Mouse (Mus musculus) heart, embryonic 11.5 days (tissue): ENCODE measurements around the gene Cd300lf. TPM values are rescaled to one million over a fixed set of nuclear protein-coding genes. Genes with fewer than 3 reads are reported as not detected.

Experiments used
- ATAC-seq: fragments of 200-750 bp; cut with Nextera tagmentation; replicated peaks from 2 replicates; pipeline ENCODE4 v1.8.0; 2017; ENCODE audit warnings: moderate library complexity; ENCODE audit not compliant: insufficient number of reproducible peaks, low FRiP score, low TSS enrichment
- H3K27ac ChIP-seq: fragments of 300-500 bp; sonication (generic); 2 replicates; pipeline ENCODE4 v1.5.1; 2014; ENCODE audit warnings: mild to moderate bottlenecking, low read depth, low read length
- H3K27me3 ChIP-seq: fragments of 300-500 bp; sonication (generic); 2 replicates; pipeline ENCODE4 v1.6.1; 2014; ENCODE audit warnings: mild to moderate bottlenecking, low read length, mixed read lengths; ENCODE audit not compliant: control insufficient read depth, insufficient read depth
- H3K36me3 ChIP-seq: fragments of 300-500 bp; sonication (generic); 2 replicates; pipeline ENCODE4 v1.6.1; 2014; ENCODE audit warnings: mild to moderate bottlenecking, low read length, moderate library complexity, mixed read lengths; ENCODE audit not compliant: control insufficient read depth, insufficient read depth
- H3K4me1 ChIP-seq: fragments of 300-500 bp; sonication (generic); 2 replicates; pipeline ENCODE4 v1.6.1; 2014; ENCODE audit warnings: low read length; ENCODE audit not compliant: control insufficient read depth, insufficient read depth
- H3K4me2 ChIP-seq: fragments of 300-500 bp; sonication (generic); 2 replicates; pipeline ENCODE4 v1.6.1; 2014; ENCODE audit warnings: mild to moderate bottlenecking, moderate library complexity
- H3K4me3 ChIP-seq: fragments of 300-500 bp; sonication (generic); 2 replicates; pipeline ENCODE4 v1.5.1; 2014; ENCODE audit warnings: low read depth, low read length
- H3K9ac ChIP-seq: fragments of 300-500 bp; sonication (generic); 2 replicates; pipeline ENCODE4 v1.6.1; 2014; ENCODE audit warnings: mild to moderate bottlenecking, low read depth, low read length, moderate library complexity
- H3K9me3 ChIP-seq: fragments of 300-500 bp; sonication (generic); replicated peaks from 2 replicates; pipeline ENCODE4 v1.6.1; 2016; ENCODE audit warnings: low read length; ENCODE audit not compliant: control insufficient read depth
- WGBS: fragments of 180-500 bp; shearing (Covaris S2); extraction: QIAGEN DNeasy Blood & Tissue Kit; methylation state at CpG from one replicate; pipeline ENCODE4 v1.1.7; 2014; ENCODE audit not compliant: insufficient replicate concordance; 5-methylcytosine and 5-hydroxymethylcytosine counted together
- polyA plus RNA-seq: library from polyadenylated mRNA; unstranded; fragments of >200 nt; fragmentation: Nextera tagmentation; extraction: Ambion mirVana; gene quantifications from 2 replicates; pipeline ENCODE4 v1.2.1, GENCODE M21; 2014

The Cd300lf gene
- 0.19 and 0.20 TPM in 2 replicates for polyA plus RNA-seq

- no peak within 1 kb of the TSS for H3K4me3 ChIP-seq
- H3K9ac ChIP-seq: no peak within 1 kb of the TSS
- WGBS: 62% methylated on average over 8 of the region's 8 CpGs
- ATAC-seq: no peak
- no peaks in the 10 kb centered on the region for H3K27me3 ChIP-seq
- no peaks in the 10 kb centered on the region for H3K36me3 ChIP-seq
- H3K9me3 ChIP-seq: no peaks in the 10 kb centered on the region
- no peaks in the 10 kb centered on the region for H3K4me1 ChIP-seq
- H3K27ac ChIP-seq: no peak within 1 kb of the TSS
- H3K4me2 ChIP-seq: no peak within 1 kb of the TSS
These were observed at the start of gene Cd300lf for GRCm38 (mm10) chr11:115133800-115134199. Gene Cd300lf (minus strand): TSS chr11:115133992.

- no peak overlapping the region for H3K27ac ChIP-seq
- no peak for ATAC-seq
- 18% methylated on average over 12 of the region's 12 CpGs for WGBS
- H3K36me3 ChIP-seq: no peaks in the 10 kb centered on the region
- no peaks in the 10 kb centered on the region; the same call in 1 of the 2 replicates for H3K27me3 ChIP-seq
- H3K9ac ChIP-seq: no peak overlapping the region
- H3K4me3 ChIP-seq: no peak overlapping the region
- no peak overlapping the region for H3K4me2 ChIP-seq
- H3K9me3 ChIP-seq: no peaks in the 10 kb centered on the region
- H3K4me1 ChIP-seq: peaks cover 12% of the 10 kb centered on the region; the same call in 1 of the 2 replicates
These were observed 48.3 kb upstream of the Cd300lf start for GRCm38 (mm10) chr11:115181913-115182638.

- Histone ChIP-seq H3K4me2 (no peak overlapping the region), H3K4me1 (peaks cover 6% of the 10 kb centered on the region), H3K4me3 (no peak overlapping the region), H3K27ac (no peak overlapping the region), H3K27me3 (peaks cover 6% of the 10 kb centered on the region), H3K36me3 (no peaks in the 10 kb centered on the region), H3K9ac (no peak overlapping the region), H3K9me3 (no peaks in the 10 kb centered on the region)
- ATAC-seq: no peak
- WGBS: 75% methylated on average over 6 of the region's 6 CpGs
These were observed 46.1 kb upstream of the Cd300lf start for GRCm38 (mm10) chr11:115179881-115180280.

- Histone ChIP-seq H3K9ac (no peak overlapping the region), H3K4me3 (no peak overlapping the region), H3K4me1 (peaks cover 6% of the 10 kb centered on the region), H3K27ac (no peak overlapping the region), H3K9me3 (no peaks in the 10 kb centered on the region), H3K36me3 (no peaks in the 10 kb centered on the region), H3K27me3 (peaks cover 6% of the 10 kb centered on the region), H3K4me2 (no peak overlapping the region)
- ATAC-seq: no peak
- WGBS: 67% methylated on average over 6 of the region's 6 CpGs
These were observed 45.4 kb upstream of the Cd300lf start for GRCm38 (mm10) chr11:115179191-115179590.

GRCm38 (mm10) chr11:115178766-115179165, 45.0 kb upstream of the Cd300lf start:
- Histone ChIP-seq H3K27ac (no peak overlapping the region), H3K4me2 (no peak overlapping the region), H3K27me3 (peaks cover 6% of the 10 kb centered on the region), H3K36me3 (no peaks in the 10 kb centered on the region), H3K4me1 (peaks cover 10% of the 10 kb centered on the region), H3K9ac (no peak overlapping the region), H3K4me3 (no peak overlapping the region), H3K9me3 (no peaks in the 10 kb centered on the region)
- WGBS: 85% methylated on average over 2 of the region's 2 CpGs
- ATAC-seq: no peak

GRCm38 (mm10) chr11:115177559-115178195, 43.9 kb upstream of the Cd300lf start:
- no peaks in the 10 kb centered on the region for H3K9me3 ChIP-seq
- peak overlapping the region; percentile 39; the same call in 1 of the 2 replicates for H3K9ac ChIP-seq
- H3K4me1 ChIP-seq: peaks cover 20% of the 10 kb centered on the region
- H3K4me2 ChIP-seq: peak overlapping the region; percentile 2; the same call in 1 of the 2 replicates
- no peaks in the 10 kb centered on the region for H3K36me3 ChIP-seq
- H3K27me3 ChIP-seq: peaks cover 6% of the 10 kb centered on the region
- H3K27ac ChIP-seq: no peak overlapping the region
- 47% methylated on average over 10 of the region's 10 CpGs for WGBS
- H3K4me3 ChIP-seq: no peak overlapping the region
- ATAC-seq: no peak

- H3K9me3 ChIP-seq: no peaks in the 10 kb centered on the region
- no peak overlapping the region for H3K9ac ChIP-seq
- H3K4me3 ChIP-seq: no peak overlapping the region
- H3K36me3 ChIP-seq: no peaks in the 10 kb centered on the region
- peaks cover 6% of the 10 kb centered on the region for H3K27me3 ChIP-seq
- 66% methylated on average over 24 of the region's 24 CpGs for WGBS
- no peak overlapping the region for H3K27ac ChIP-seq
- H3K4me2 ChIP-seq: no peak overlapping the region
- ATAC-seq: no peak
- peaks cover 31% of the 10 kb centered on the region for H3K4me1 ChIP-seq
These were observed 42.8 kb upstream of the Cd300lf start for GRCm38 (mm10) chr11:115176399-115177190.

- H3K27ac ChIP-seq: no peak overlapping the region
These were observed 40.0 kb upstream of the Cd300lf start for GRCm38 (mm10) chr11:115173549-115174339.

More at GRCm38 (mm10) chr11:115173549-115174339, 40.0 kb upstream of the Cd300lf start:
- peaks cover 34% of the 10 kb centered on the region for H3K4me1 ChIP-seq
- H3K9me3 ChIP-seq: no peaks in the 10 kb centered on the region
- H3K36me3 ChIP-seq: no peaks in the 10 kb centered on the region
- H3K4me3 ChIP-seq: no peak overlapping the region
- peaks cover 6% of the 10 kb centered on the region for H3K27me3 ChIP-seq
- H3K9ac ChIP-seq: no peak overlapping the region
- H3K4me2 ChIP-seq: peak overlapping the region; percentile 27
- WGBS: 17% methylated on average over 16 of the region's 16 CpGs
- ATAC-seq: no peak
